Mouse (Mus musculus): ENCODE measurements around the gene Ucn3.
"Not testable (repeated sequence)": the region's sequence is repeated elsewhere in the genome, so short reads cannot be mapped to it uniquely, and the experiment has no call there.

Ucn3 gene

GRCm38 (mm10) chr13:3945249-3945648 is at the start of gene Ucn3:
Gene Ucn3 (minus strand): TSS chr13:3945349.
- no peak for DNase-seq (ENCODE audit: extremely low read depth, low read depth, low spot score)

GRCm38 (mm10) chr13:3992081-3992480 is 46.9 kb upstream of the Ucn3 start:
- DNase-seq (ENCODE audit: extremely low read depth, low read depth, low spot score): no peak

- DNase-seq (ENCODE audit: extremely low read depth, low read depth, low spot score): no peak
Observed at GRCm38 (mm10) chr13:3968849-3969248, 23.7 kb upstream of the Ucn3 start.

GRCm38 (mm10) chr13:3951198-3951914 is 6.2 kb upstream of the Ucn3 start:
- no peak for DNase-seq (ENCODE audit: extremely low read depth, low read depth, low spot score)

GRCm38 (mm10) chr13:3949477-3949876 is 4.3 kb upstream of the Ucn3 start:
- no peak for DNase-seq (ENCODE audit: extremely low read depth, low read depth, low spot score)

- no peak for DNase-seq (ENCODE audit: extremely low read depth, low read depth, low spot score)
Observed at GRCm38 (mm10) chr13:3947267-3947666, 2.1 kb upstream of the Ucn3 start.

- DNase-seq (ENCODE audit: extremely low read depth, low read depth, low spot score): no peak
Observed at GRCm38 (mm10) chr13:3944699-3945098, 450 bp downstream of the Ucn3 start.

- no peak for DNase-seq (ENCODE audit: extremely low read depth, low read depth, low spot score)
Observed at GRCm38 (mm10) chr13:3926046-3926445, 19.1 kb downstream of the Ucn3 start.

- no peak for DNase-seq (ENCODE audit: extremely low read depth, low read depth, low spot score)
Observed at GRCm38 (mm10) chr13:3925632-3926031, 19.5 kb downstream of the Ucn3 start.

- DNase-seq (ENCODE audit: extremely low read depth, low read depth, low spot score): no peak
Observed at GRCm38 (mm10) chr13:3924483-3924882, 20.7 kb downstream of the Ucn3 start.

- no peak for DNase-seq (ENCODE audit: extremely low read depth, low read depth, low spot score)
Observed at GRCm38 (mm10) chr13:3917571-3918311, 27.4 kb downstream of the Ucn3 start, which contains the start of the genes Net1 and Tubal3. Gene Net1 (minus strand): TSS chr13:3918220. Gene Tubal3 (plus strand): TSS chr13:3918274.

- DNase-seq (ENCODE audit: extremely low read depth, low read depth, low spot score): no peak
Observed at GRCm38 (mm10) chr13:3913504-3913903, 31.6 kb downstream of the Ucn3 start.

- no peak for DNase-seq (ENCODE audit: extremely low read depth, low read depth, low spot score)
Observed at GRCm38 (mm10) chr13:3910356-3910755, 34.8 kb downstream of the Ucn3 start.

GRCm38 (mm10) chr13:3908262-3908661 is 36.9 kb downstream of the Ucn3 start:
- no peak for DNase-seq (ENCODE audit: extremely low read depth, low read depth, low spot score)

GRCm38 (mm10) chr13:3907151-3907696 is 37.9 kb downstream of the Ucn3 start:
- DNase-seq (ENCODE audit: extremely low read depth, low read depth, low spot score): no peak

- DNase-seq (ENCODE audit: extremely low read depth, low read depth, low spot score): no peak
Observed at GRCm38 (mm10) chr13:3899301-3899700, 45.8 kb downstream of the Ucn3 start.

GRCm38 (mm10) chr13:3898202-3898601 is 46.9 kb downstream of the Ucn3 start:
- DNase-seq (ENCODE audit: extremely low read depth, low read depth, low spot score): not testable (repeated sequence)

- DNase-seq (ENCODE audit: extremely low read depth, low read depth, low spot score): no peak
Observed at GRCm38 (mm10) chr13:3896913-3897312, 48.2 kb downstream of the Ucn3 start.

- no peak for DNase-seq (ENCODE audit: extremely low read depth, low read depth, low spot score)
Observed at GRCm38 (mm10) chr13:3896032-3896431, 49.1 kb downstream of the Ucn3 start.

GRCm38 (mm10) chr13:3895397-3895980 is 49.7 kb downstream of the Ucn3 start:
- DNase-seq (ENCODE audit: extremely low read depth, low read depth, low spot score): no peak

GRCm38 (mm10) chr13:3894549-3894948 is 50.6 kb downstream of the Ucn3 start:
- no peak for DNase-seq (ENCODE audit: extremely low read depth, low read depth, low spot score)

Data from fat pad, adult 2 months (tissue).